Mouse (Mus musculus) frontal cortex, adult 2 months (tissue): Measurements from ENCODE around the gene Pbxip1. TPM values are rescaled to one million over a fixed set of nuclear protein-coding genes. Genes with fewer than 3 reads are reported as not detected.
A peak's percentile ranks its signal among the peaks of the same experiment; 100 is the strongest.

Experiments used
- DNase-seq, 2 experiments: peaks; one replicate each; pipeline ENCODE4 v3.0.0; 2022; ENCODE audit warnings: low spot score in 1 of 2; ENCODE audit errors: extremely low spot score in 1 of 2
- polyA plus RNA-seq: library from polyadenylated mRNA; depleted of rRNA; stranded (reverse); fragments of >200 nt; gene quantifications from 2 replicates; pipeline ENCODE4 v1.2.3, GENCODE M21; 2012

Gene Pbxip1
- polyA plus RNA-seq, 1 experiment: 38.9 TPM

DNA sequence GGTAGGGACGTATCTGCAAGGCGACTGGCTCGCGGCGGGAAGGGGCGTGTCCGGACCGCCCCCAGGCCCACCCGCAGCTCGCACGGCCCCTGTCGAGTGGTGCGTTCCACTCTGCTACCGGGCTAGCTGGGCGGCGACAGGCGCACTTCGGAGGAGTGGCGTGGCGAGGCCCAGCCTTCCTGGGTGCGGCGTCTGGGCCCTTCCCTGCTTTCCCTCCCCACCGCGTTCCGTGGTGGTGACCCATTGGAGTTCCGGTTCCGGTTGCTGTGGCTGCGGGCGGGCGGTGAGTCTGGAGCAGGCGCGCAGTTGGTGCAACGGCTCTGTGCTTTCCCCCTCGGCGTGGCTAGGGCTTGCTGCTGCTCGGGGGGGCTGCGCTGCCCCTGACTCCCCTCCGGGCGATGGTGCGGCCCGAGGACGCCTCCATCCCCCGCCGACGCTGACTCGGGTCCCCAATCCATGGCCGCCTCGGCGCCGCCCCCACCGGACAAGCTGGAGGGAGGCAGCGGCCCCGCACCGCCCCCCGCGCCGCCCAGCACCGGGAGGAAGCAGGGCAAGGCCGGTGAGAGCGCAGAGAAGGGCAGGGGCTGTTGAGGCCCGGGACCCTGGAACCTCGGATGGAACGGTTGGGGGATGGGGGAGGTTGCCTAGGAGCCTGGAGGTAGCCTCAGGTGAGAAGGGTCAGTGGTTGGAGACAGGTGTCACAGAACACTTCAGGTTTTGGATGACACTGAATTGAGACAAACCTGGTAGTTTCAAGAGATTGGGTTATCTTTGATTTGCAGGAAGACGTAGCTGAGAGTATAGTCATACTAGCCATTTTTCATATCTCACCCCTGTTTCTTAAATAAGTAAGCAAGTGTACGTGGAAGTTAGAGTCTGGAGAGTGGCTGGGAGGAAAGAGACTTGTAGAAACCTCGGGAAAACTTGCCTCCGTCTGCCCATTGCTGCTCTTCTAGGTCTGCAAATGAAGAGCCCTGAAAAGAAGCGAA is 6.0 kb upstream of the Pbxip1 start, which contains the start of gene Pygo2:
Gene Pygo2 (plus strand): TSS at position 44 of the 989 bp plus-strand sequence.
- DNase-seq: peak; percentile 93 to 95

DNA sequence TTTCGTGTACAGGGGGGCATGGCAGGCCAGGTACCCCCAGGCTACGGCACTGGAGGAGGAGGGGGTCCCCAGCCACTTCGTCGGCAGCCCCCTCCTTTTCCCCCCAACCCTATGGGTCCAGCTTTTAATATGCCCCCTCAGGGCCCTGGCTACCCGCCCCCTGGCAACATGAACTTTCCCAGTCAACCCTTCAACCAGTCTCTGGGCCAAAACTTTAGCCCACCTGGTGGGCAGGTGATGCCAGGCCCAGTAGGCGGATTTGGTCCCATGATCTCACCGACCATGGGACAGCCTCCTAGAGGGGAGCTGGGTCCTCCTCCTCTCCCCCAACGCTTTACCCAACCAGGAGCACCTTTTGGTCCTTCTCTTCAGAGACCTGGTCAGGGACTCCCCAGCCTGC is 3.9 kb upstream of the Pbxip1 start:
- DNase-seq: no peak

DNA sequence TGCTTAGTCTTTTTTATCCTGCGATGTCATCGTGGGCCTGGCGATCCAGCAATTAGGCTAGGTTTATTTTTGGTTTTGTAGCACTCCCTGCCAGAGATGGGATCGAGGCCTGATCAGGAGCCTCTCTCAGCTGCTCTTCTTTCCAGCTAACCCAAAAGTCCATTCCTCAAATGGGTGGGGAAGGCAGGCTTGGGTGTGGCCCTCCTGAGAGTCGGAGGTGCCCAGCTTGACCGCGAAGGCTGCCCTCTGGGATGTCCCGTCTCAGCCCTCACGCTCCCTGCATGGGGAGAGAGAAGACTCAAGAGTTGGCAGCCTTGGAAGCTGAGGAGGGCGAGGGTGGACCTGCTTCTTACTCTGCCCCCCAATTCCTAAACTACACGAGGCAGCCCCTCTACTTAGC is 2.0 kb upstream of the Pbxip1 start:
- no peak for DNase-seq

DNA sequence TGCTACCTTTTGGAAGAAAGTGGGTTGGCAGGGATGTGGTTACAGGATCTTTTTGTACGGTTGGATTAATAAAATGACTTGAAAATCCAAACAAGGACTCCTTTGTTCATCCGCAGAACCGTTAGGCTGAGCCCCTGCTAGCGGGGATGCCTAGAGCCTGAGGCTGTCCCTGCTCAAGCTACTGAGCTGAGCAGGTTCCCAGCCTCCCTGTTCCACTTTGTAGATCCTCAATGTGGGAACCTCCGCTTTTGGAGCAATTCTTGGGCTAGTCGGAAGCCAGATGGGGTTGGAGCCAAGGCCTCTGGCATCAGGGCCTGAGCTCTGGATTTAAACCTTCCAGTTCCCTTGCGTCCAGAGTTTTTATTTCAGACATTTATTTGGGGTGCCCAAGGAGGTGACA is 1.5 kb upstream of the Pbxip1 start:
- no peak for DNase-seq

DNA sequence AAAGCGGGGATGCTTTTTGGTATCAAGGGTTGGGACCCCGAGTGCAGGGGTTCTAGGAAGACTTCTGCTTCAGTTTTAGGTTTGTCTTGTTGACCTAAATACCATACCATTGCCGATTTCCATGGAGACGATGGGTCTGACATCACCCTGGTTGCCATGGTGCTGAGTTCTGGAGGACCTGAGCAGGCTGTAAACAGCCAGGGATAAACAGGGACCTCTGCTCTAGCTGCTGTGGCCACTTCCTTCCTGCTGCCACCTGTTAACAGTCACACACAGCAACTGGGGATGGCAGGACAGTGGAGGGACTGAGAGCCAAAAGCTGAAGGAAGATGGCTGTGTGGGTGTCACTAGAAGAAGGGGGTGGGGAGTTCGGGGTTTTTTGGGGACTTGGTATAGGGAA is 763 bp downstream of the Pbxip1 start:
- DNase-seq: peak in 1 of 2 experiments; percentile 35

DNA sequence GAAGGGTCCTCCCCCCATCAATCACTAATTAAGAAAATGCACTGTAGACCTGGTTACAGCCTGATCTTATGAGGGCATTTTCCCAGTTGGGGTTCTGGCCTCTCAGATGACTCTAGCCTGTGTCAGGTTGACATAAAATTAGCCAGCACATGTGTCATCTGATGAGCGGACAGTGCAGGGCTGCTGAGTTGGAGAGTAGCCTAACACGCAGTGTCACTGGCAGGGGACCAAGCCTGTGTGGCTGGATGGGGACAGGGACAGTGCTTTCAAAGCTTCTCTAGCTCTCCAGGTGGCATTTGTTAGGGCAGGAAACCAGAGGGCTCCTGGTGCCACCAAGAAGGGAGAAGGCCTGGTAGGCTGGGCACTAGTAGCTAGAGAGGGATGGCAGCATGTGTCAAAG is 4.2 kb downstream of the Pbxip1 start:
- no peak for DNase-seq

DNA sequence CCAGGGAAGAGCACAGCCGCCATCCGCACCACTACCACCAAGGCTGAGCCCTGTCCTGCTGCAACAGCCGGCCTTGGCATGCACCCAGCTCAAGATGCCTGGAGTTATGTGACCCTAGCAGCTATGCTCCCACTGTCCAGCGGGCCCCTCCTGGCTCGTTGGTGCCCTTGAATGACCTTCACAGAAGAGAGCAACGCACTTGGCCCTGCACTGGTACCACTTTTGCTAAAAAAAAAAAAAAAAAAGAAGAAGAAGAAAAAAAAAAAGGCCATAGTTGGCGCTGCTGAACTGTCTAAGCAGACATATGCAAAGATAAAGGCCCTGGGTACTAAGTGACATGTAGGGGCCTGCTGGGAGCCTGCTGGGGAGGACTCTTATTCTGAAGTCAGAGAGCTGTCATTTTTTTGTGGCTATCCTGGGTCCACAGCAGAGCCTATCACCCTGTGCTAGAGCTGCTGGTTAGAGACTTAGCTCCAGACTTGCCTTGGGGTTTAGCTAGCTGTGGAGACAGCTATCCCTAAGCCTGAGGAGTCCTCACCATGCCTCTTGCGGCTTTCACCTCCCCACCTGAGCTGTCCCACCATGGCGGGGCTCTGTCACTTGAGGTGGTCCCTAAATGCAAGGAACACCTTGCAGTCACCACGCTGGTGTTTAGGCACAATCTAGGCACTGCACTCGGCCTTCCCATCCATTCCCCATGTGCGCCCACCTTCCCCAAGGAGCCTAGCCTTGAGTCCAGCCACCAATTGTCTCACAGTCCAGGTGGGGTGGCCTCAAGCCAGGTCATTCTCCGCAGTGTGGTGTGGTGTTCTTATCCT is 12.4 kb downstream of the Pbxip1 start:
- no peak for DNase-seq

DNA sequence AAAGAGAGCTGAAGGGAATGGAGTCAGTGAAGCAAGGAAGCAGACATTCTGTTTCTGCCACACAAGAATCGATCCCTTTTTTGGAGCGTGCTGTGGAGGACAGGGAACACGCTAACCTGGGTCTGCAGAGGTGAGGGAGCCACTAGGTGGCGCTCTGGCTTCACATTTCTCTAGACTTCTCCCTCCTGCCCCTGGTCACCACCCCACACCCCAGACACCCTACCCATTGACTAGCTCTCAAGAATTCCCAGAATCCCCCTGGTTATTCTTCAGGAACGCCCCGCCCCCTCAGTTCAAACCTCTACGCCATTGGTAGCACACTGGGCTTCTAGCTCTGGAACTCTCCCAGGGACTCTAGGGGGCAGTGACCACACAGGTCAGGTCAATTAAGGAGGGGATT is 13.0 kb downstream of the Pbxip1 start:
- peak; percentile 53 to 83 for DNase-seq

DNA sequence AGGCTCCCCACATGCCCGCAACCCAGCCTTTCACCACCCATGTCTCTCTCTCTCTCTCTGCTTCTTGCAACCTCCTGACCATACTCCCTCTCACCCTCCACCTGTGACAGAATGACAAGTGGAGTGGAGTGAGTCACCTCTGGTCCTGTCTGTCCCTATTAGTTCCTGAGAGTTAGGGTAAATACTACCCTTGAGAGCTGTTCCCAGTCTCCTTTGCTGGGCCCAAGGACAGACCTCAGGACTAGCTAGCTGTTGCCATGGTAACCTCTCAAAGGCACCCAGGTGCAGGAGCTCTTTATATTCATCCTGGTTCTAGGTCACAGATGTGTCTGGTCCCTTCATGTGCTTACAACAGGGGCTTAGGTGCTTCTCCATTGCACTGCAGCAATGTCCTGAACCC is 15.4 kb downstream of the Pbxip1 start:
- no peak for DNase-seq

DNA sequence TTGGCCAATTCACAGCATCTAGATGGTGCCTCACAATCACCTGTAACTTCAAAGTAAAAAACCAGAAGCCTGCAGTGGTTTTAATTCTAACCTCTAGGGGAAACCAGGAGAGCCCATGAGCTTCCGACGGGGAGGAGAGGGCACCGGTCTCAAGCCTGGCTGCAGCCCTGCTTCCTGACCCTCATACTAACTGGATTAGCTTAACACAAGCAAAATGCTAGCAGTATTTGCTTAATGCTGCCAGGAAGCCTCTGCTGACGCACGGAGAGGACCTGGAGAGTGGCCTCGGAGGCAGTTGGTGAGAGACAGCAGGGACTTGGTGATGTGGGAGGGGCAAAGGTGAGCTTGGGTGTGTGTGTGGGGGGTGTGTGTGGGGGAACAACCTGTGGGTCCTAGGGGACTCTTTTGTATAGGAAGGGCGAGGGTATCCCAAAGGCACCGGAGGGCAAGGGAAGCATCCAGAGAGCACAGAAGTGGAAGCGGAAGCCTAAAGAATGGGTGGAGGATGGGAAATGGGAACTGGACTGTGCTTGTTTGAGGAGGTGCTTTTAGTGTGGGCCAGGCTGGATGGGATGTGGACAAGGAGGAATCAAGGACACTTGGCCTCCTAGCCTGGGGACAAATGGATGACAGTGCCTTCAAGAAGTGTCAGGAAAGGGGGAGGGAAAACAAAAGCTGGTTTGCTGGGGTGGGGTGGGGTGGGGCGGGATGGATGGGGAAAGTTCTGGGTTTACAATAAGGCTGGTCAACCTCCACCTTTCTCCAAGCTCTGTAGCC is 18.1 kb downstream of the Pbxip1 start, which contains the start of gene Pmvk:
Gene Pmvk (plus strand): TSS at position 141 of the 777 bp plus-strand sequence.
- no peak for DNase-seq

DNA sequence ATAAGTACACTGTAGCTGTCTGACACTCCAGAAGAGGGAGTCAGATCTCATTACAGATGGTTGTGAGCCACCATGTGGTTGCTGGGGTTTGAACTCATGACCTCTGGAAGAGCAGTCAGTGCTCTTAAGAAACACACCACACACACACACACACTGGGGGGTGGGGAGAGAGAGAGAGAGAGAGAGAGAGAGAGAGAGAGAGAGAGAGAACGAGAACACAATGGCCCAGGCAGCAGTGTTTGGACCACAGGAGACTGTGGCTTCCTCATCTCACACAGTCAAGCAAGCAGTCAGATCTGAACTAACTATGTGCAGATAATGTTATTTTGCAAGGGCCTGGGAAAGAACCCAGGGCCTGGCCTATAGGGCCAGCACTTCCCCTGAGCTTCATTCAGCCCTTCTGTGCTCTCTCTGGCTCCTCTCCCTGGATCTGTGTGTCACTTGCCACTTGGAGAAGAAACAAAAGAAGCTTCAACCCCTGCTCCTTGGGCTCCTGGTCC is 19.3 kb downstream of the Pbxip1 start:
- no peak for DNase-seq

DNA sequence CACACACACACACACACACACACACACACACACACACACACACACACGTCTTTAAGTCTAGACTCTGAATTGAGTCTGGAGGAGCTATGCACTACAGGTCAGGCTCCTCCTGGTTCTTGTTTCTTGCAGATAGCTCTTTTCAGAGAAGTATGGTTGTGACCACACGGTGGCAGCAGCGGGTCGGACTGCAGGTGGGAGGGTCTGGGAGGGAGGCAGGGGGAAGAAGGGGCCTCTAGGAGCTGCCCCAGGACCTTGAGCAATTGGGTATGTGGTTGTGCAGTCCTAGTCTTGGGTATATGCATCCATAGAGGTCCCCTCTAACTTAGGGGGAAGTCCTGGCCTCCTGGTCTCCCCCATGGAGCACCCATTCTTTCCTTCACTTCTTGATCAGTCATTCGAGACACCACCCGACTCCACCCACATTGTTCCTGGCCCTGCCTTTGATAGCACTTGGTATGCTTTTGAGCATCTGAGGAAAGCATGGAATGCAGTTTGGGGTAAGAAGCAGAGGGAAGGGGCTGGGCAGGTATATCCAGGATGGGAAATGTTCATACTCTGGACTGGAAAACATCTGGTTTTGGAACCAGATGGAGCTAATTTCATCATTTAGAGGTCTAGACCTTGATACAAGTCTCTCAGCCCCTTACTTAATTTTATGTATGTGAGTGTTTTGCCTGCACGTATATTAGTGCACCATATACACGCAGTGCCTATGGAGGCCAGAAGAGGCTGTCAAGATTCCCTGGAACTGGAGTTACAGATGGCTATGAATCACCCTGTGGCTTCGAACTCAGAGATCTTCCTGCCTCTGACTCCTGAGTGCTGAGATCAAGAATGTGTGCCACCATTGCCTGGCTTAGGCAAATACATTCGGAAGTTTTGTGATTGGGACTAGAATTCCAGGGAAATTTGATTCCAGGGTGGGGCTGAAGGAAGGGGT is 20.5 kb downstream of the Pbxip1 start:
- peak in 1 of 2 experiments; percentile 70 for DNase-seq

DNA sequence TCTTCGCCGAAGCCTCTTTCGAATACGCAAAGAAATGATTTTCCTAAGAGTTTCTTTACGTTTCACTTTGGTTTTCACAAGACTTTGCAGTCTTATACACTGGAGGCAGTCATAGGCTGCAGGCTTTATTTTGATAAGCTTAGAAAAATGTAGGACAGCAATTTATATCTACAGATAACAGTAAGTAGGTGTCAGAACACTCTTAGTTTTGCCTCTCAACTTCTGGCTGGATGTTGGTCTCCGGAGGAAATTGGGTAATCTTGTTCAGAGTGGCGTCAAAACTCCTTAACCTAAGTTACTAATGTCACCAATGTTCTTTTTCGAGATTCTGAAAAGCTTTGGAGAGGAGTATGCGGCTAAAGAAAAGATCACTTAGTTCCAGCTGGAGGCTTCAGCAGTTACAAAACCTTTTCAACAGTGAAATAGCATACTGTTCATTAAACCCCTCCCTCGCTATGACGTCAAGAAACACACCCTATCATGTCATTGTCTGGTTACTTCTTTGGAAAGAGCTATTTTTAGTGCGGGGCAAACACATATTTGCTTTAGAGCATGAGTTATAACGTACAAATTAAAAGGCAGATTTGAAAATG is 22.0 kb downstream of the Pbxip1 start:
- peak in 1 of 2 experiments; percentile 35 for DNase-seq

DNA sequence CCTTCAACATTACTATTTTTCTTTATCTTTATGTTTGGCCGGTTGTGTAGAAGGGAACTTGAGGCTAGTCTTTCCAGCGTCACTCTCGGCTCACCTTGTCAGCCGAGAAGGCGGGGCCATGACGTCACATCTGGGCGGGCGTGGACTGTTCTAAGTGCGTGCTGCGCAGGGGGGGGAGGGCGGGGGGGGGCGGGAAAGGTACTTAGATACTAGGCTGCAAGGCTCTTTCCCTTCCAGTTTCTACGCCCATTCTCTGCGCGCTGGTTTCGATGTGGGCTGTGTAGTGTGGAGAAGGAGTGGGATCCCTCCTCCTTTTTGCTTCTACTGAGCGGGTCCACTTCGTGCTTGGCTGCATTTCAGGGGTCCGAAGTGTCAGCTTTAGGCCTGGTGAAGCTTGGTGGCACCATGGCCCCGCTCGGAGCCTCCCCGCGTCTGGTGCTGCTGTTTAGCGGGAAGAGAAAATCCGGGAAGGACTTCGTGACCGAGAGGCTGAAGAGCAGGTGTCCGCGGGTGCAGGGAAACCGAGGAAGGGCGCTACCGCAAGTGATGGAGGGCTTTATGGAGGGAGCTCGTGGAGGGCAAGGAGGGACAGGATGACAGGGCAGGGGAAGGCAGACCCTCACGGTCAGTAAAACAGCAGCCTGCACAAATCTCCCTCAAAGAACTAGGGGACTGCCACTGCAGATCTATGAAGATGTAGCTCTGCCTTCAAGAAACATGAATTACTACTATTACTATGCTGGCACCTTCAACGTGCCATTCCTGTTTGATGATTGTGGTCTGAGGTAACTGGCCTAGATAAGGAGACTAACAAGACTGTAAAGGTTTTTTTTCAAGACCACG is 22.7 kb downstream of the Pbxip1 start:
- DNase-seq: peak; percentile 75 to 94

DNA sequence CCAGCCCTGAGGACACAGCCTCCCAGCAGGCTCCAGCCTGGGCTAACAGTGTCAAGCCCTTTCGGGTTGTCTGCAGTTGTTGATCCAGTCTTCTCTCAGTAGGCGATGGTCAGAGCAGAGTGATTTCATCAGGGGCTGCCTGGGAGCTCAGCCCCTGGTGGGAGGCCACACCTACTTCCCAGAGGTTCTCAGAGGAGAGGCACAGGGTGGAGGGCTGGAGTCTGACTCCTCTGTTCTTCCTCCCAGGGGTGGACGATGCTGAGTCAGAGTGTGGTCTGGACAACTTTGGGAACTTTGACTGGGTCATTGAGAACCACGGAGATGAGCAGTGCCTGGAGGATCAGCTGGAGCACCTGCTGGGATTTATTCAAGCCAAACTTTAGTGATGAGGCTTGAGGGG is 31.8 kb downstream of the Pbxip1 start:
- no peak for DNase-seq

DNA sequence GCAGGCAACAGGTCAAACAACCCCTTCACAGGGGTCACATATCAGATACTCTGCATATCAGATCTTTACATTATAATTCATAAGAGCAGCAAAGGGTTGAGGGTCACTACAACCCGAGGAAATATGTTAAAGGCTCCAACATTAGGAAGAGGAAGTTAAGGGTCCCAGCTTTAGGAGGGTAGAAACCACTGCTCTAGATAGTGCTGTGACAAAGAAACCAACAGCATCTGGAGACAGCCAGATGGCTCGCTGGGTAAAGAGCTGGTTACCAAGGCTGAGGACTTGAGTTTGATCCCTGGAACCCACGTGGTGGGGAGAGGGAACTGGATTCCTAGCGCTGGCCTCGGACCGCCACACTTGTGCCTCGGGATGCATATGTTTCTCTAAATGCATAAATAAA is 35.8 kb downstream of the Pbxip1 start:
- DNase-seq: no peak

DNA sequence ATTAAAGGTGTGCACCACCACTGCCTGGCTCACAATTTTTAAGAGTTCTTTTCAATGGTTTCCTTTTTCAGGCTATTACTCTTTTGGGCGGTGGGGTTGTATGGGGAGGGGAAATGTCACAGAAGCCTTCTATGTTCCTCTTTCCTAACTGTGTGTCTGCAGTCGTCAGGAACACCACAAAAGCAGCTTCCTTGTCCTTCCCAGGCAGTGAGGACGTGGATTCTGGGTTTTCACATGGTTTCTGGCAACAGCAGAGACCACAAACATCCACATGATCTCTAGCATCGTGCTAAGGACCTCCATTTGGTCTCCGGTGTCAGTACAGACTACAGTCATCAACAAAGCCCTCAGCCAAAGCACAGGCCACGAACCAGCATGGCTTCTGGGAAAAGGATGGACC is 37.3 kb downstream of the Pbxip1 start:
- no peak for DNase-seq

DNA sequence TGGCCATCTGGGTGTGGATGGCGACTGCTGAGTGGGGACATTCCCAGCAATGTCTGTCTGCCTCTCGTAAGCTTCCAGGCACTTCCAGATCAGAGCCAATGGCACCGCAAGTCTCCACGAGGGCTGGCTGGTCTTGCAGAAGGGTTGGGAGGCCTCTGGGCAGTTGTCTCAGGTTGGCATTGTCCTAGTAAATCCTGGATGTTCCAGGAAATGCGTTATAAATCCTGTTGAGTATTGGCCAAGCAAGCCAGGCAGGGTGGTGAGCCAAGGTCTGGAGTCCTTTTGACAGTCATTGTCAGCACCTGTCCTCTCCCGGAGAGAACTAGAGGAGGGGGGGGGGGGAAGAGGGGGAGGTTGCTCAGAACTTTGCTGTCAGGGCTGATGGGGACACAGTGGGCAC is 42.5 kb downstream of the Pbxip1 start:
- DNase-seq: no peak
